Mouse (Mus musculus) kidney, adult 18-20 months (tissue): ENCODE results near the gene Pdcl.
A peak's percentile ranks its signal among the peaks of the same experiment; 100 is the strongest.

Experiments
- DNase-seq: peaks from one replicate; pipeline ENCODE4 v3.0.0; 2021

Pdcl gene

GRCm38 (mm10) chr2:37358633-37359540 lies at the start of gene Pdcl:
Pdcl (minus strand) TSS chr2:37359332.
- peak; percentile 93 for DNase-seq

GRCm38 (mm10) chr2:37395539-37395938 lies 36.4 kb upstream of the Pdcl start:
- DNase-seq, result no peak

- no peak for DNase-seq
These were observed 23.8 kb upstream of the Pdcl start for GRCm38 (mm10) chr2:37382921-37383320.

- peak; percentile 55 for DNase-seq
These were observed 21.1 kb upstream of the Pdcl start for GRCm38 (mm10) chr2:37380189-37380588.

GRCm38 (mm10) chr2:37376018-37376417 lies 16.9 kb upstream of the Pdcl start:
- no peak for DNase-seq

- no peak for DNase-seq
These were observed 11.5 kb upstream of the Pdcl start for GRCm38 (mm10) chr2:37370651-37371050.

GRCm38 (mm10) chr2:37359908-37360307 lies 776 bp upstream of the Pdcl start:
- no peak for DNase-seq

GRCm38 (mm10) chr2:37355571-37355970 lies 3.6 kb downstream of the Pdcl start:
- no peak for DNase-seq

GRCm38 (mm10) chr2:37351671-37352070 lies 7.5 kb downstream of the Pdcl start:
- DNase-seq, result no peak

- DNase-seq, result peak; percentile 52
These were observed 20.5 kb downstream of the Pdcl start for GRCm38 (mm10) chr2:37338497-37339187.

- no peak for DNase-seq
These were observed 25.8 kb downstream of the Pdcl start for GRCm38 (mm10) chr2:37333321-37333720.

- no peak for DNase-seq
These were observed 32.9 kb downstream of the Pdcl start, which contains the start of gene Olfr368 for GRCm38 (mm10) chr2:37326215-37326614. Olfr368 (plus strand) TSS chr2:37326515.
